Mouse (Mus musculus) neutrophil, adult 5-6 weeks (primary cell): ENCODE data around the gene Bmp3. TPM values are rescaled to one million over a fixed set of nuclear protein-coding genes. Genes with fewer than 3 reads are reported as not detected.

Experiments used
- ATAC-seq: fragments of 151-379, 151-347 bp; 2 replicates; pipeline ENCODE4 v1.8.0; 2017; ENCODE audit warnings: mild to moderate bottlenecking, moderate TSS enrichment; ENCODE audit not compliant: insufficient number of reproducible peaks, poor library complexity, low FRiP score, severe bottlenecking; ENCODE audit errors: extremely low read depth
- total RNA-seq: library from RNA; stranded (forward); fragments of 200-1000 nt; gene quantifications from 2 replicates; pipeline ENCODE4 v1.2.3, GENCODE M21; 2017

The Bmp3 gene
- total RNA-seq, 1 experiment from 2014 or later: not detected

- ATAC-seq: no peak
Measured at GRCm38 (mm10) chr5:98894281-98894680, 40.1 kb downstream of the Bmp3 start.

GRCm38 (mm10) chr5:98897946-98898345 lies 43.7 kb downstream of the Bmp3 start:
- no peak for ATAC-seq

GRCm38 (mm10) chr5:98900926-98901325 lies 46.7 kb downstream of the Bmp3 start:
- ATAC-seq: no peak

GRCm38 (mm10) chr5:98902339-98902738 lies 48.1 kb downstream of the Bmp3 start:
- no peak for ATAC-seq

DNA sequence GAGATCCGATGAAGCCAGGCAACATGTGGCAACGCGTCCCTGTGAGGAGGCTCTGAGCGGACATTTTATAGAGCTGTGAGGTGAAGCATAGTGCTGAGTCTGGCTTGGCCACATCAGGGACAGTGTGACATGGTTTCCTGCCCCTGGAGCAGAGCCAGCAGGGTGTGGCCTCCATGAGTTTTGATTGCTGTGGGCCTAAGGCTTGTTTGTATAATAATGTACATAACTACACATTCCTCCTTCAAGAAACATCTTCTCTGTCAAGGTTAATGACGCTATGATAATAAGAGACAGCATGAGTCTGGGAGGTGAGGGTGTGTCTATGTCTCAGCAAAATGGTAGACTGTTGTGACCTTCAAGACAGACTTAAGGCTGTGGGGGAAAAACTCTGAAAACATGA lies 64.5 kb downstream of the Bmp3 start:
- no peak for ATAC-seq

GRCm38 (mm10) chr5:98921608-98922007 lies 67.4 kb downstream of the Bmp3 start:
- ATAC-seq: no peak

DNA sequence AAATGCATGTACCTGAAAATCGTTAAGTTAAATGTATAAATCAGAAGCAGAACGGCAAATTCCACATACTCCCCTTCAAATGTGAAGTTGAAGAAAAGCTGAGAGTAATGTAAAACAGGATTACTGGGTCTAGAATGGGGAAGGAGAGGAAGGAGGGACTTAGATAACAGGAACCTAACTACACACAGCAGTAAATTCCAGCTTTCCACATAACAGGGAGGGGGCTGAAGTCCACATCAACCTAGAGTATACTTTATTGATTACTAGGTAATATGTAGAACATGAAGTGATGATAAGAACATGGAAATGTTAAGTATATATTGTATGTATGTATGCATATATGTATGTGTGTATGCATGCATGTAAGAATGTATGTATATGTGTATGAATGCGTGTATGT lies 68.7 kb downstream of the Bmp3 start:
- no peak for ATAC-seq

Other genes with a start within 250 kb of the Bmp3 start
- gene Prkg2, start 182.9 kb downstream of the Bmp3 start, total RNA-seq: not detected in 2 replicates